ENCODE assay signal across 8 mouse cellular contexts in the genomic region with DNA sequence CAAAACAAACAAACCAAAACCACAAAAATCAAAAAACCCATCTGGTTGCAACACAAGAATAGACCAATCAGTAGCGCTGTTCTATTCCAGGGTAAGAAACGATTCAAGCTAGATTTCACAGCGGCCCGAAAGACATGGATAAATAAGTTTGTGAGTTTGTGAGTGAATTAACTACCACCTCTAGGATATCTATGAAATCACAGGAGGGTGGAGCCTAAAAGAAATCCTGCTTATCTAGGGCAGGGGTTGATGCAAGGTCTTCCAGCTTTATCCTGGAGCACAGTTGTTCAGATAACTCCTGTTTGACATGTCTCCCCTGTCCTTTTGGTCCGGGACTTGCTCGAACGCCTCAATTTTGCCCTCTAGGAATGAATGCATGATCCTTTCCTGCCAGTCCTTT. TPM values are rescaled to one million over a fixed set of nuclear protein-coding genes. Genes with fewer than 3 reads are reported as not detected.
A peak's percentile ranks its signal among the peaks of the same experiment; 100 is the strongest.
DNase-seq lines count a peak whose midpoint lies in the region; ATAC-seq and TF ChIP-seq lines count a peak whose summit lies in the region.

No protein-coding gene starts in this region.

- intact Hi-C loops in heart, postnatal 25 days (cut with DNase I), result no loop called here

- H3K27me3 ChIP-seq in heart, embryonic 16.5 days (ENCODE audit: control insufficient read depth, insufficient read depth, low read length), result no peaks in the 10 kb centered on the region
- no peaks in the 10 kb centered on the region for H3K27me3 ChIP-seq in hindbrain, embryonic 12.5 days
- H3K27me3 ChIP-seq in midbrain, embryonic 12.5 days, result no peaks in the 10 kb centered on the region

- peak overlapping the region; percentile 76 for H3K9ac ChIP-seq in heart, embryonic 16.5 days (ENCODE audit: low read length)
- H3K9ac ChIP-seq in hindbrain, embryonic 12.5 days, result peak overlapping the region; percentile 72
- H3K9ac ChIP-seq in midbrain, embryonic 12.5 days (replicated peaks), result peak overlapping the region; percentile 62

- ATAC-seq in heart, embryonic 16.5 days (replicated peaks; ENCODE audit: extremely low read depth, insufficient read depth, low FRiP score), result no peak
- ATAC-seq in hindbrain, embryonic 12.5 days (ENCODE audit: low FRiP score), result no peak
- no peak for ATAC-seq in midbrain, embryonic 12.5 days (ENCODE audit: low FRiP score, low read depth)

- H3K36me3 ChIP-seq in heart, embryonic 16.5 days (ENCODE audit: control insufficient read depth, insufficient read depth), result no peaks in the 10 kb centered on the region
- H3K36me3 ChIP-seq in hindbrain, embryonic 12.5 days, result no peaks in the 10 kb centered on the region; the same call in 1 of the 2 replicates
- H3K36me3 ChIP-seq in midbrain, embryonic 12.5 days, result no peaks in the 10 kb centered on the region

- H3K27ac ChIP-seq in heart, embryonic 16.5 days (ENCODE audit: low read length), result no peak overlapping the region
- H3K27ac ChIP-seq in bone marrow, adult 2 months (ENCODE audit: control insufficient read depth, insufficient read depth, low read depth, low read length, poor library complexity), result no peak overlapping the region
- peak overlapping the region; percentile 84 for H3K27ac ChIP-seq in hindbrain, embryonic 12.5 days
- peak overlapping the region; percentile 81 for H3K27ac ChIP-seq in midbrain, embryonic 12.5 days (replicated peaks)

- peak overlapping the region; percentile 76 for H3K4me3 ChIP-seq in heart, embryonic 16.5 days (ENCODE audit: low read length)
- peak overlapping the region; percentile 89 for H3K4me3 ChIP-seq in bone marrow, adult 2 months (replicated peaks; ENCODE audit: control insufficient read depth, low read depth, low read length)
- peak overlapping the region; percentile 66 for H3K4me3 ChIP-seq in hindbrain, embryonic 12.5 days
- peak overlapping the region; percentile 71 for H3K4me3 ChIP-seq in midbrain, embryonic 12.5 days

- H3K4me2 ChIP-seq in heart, embryonic 16.5 days (ENCODE audit: low read depth, low read length), result peak overlapping the region; percentile 84
- H3K4me2 ChIP-seq in hindbrain, embryonic 12.5 days (replicated peaks), result peak overlapping the region; percentile 83
- peak overlapping the region; percentile 93 for H3K4me2 ChIP-seq in midbrain, embryonic 12.5 days (replicated peaks)

- TF ChIP-seq POLR2A in bone marrow, adult 2 months (IDR thresholded peaks at IDR 0.05; ENCODE audit: borderline replicate concordance, control insufficient read depth, low read depth, low read length), result no peak

- H3K4me1 ChIP-seq in heart, embryonic 16.5 days (ENCODE audit: control insufficient read depth, insufficient read depth, low read length), result peaks cover 28% of the 10 kb centered on the region
- H3K4me1 ChIP-seq in bone marrow, adult 2 months (ENCODE audit: control insufficient read depth, insufficient read depth, low read length), result peaks cover 6% of the 10 kb centered on the region
- peaks cover 25% of the 10 kb centered on the region for H3K4me1 ChIP-seq in hindbrain, embryonic 12.5 days
- peaks cover 22% of the 10 kb centered on the region for H3K4me1 ChIP-seq in midbrain, embryonic 12.5 days

- no peaks in the 10 kb centered on the region for H3K9me3 ChIP-seq in heart, embryonic 16.5 days (replicated peaks; ENCODE audit: control insufficient read depth, low read length)
- H3K9me3 ChIP-seq in hindbrain, embryonic 12.5 days (replicated peaks), result no peaks in the 10 kb centered on the region
- no peaks in the 10 kb centered on the region for H3K9me3 ChIP-seq in midbrain, embryonic 12.5 days

- no peak for DNase-seq in heart, postnatal 25 days (ENCODE audit: low spot score)
- DNase-seq in left cerebral cortex, adult 18-20 months (ENCODE audit: low spot score in 2 of 2), result no peak
- DNase-seq in frontal cortex, adult 2 months (ENCODE audit: extremely low spot score in 1 of 2, low spot score in 1 of 2), result no peak
- no peak for DNase-seq in adrenal gland, postnatal 36 days

- TF ChIP-seq CTCF in bone marrow, adult 2 months (IDR thresholded peaks at IDR 0.05; ENCODE audit: control insufficient read depth, insufficient read depth, low read length), result no peak

- WGBS in heart, embryonic 16.5 days, result 27% methylated on average over 7 of the region's 7 CpGs
- WGBS in bone marrow, adult 2 months, result 24% methylated on average over 7 of the region's 7 CpGs
- WGBS in hindbrain, embryonic 12.5 days, result 29% methylated on average over 7 of the region's 7 CpGs
- 29% methylated on average over 7 of the region's 7 CpGs for WGBS in midbrain, embryonic 12.5 days

RNA-seq across cellular contexts. Expression of gene Scamp2, which starts 0.5 kb away (rescaled TPM):
- polyA plus RNA-seq in heart, embryonic 16.5 days (2015; fragmentation: Nextera tagmentation; extraction: Ambion mirVana), result 52.3 and 53.4 TPM in 2 replicates
- 10 to 100 TPM; 24.6 to 24.8 TPM for total RNA-seq in heart, postnatal 25 days (2021)
- 21.3 and 46.4 TPM in 2 replicates for polyA plus RNA-seq in bone marrow, adult 2 months (2011; ENCODE audit: insufficient read depth, insufficient read length, low replicate concordance, missing spikeins)
- polyA plus RNA-seq in hindbrain, embryonic 12.5 days (2016; fragmentation: Nextera tagmentation; extraction: Ambion mirVana), result 61.9 and 63.3 TPM in 2 replicates
- polyA plus RNA-seq in midbrain, embryonic 12.5 days (2016; fragmentation: Nextera tagmentation; extraction: Ambion mirVana), result 57.6 and 62.6 TPM in 2 replicates
- 10 to 100 TPM; 20.9 to 23.1 TPM for total RNA-seq in left cerebral cortex, adult 18-20 months (2021)
- 47.8 and 49.7 TPM in 2 replicates for polyA plus RNA-seq in frontal cortex, adult 2 months (2012; rRNA removed)
- 10 to 100 TPM; 56.4 to 56.9 TPM for total RNA-seq in adrenal gland, postnatal 36 days (2021)

RNA-seq across cellular contexts. Expression of gene Mpi, which starts 7.7 kb away (rescaled TPM):
- 89.8 and 95.6 TPM in 2 replicates for polyA plus RNA-seq in heart, embryonic 16.5 days (2015; fragmentation: Nextera tagmentation; extraction: Ambion mirVana)
- 100 to 1,000 TPM; 160 to 162 TPM for total RNA-seq in heart, postnatal 25 days (2021)
- 11.7 and 17.8 TPM in 2 replicates for polyA plus RNA-seq in bone marrow, adult 2 months (2011; ENCODE audit: insufficient read depth, insufficient read length, low replicate concordance, missing spikeins)
- 59.2 and 61.4 TPM in 2 replicates for polyA plus RNA-seq in hindbrain, embryonic 12.5 days (2016; fragmentation: Nextera tagmentation; extraction: Ambion mirVana)
- polyA plus RNA-seq in midbrain, embryonic 12.5 days (2016; fragmentation: Nextera tagmentation; extraction: Ambion mirVana), result 65.7 and 67.3 TPM in 2 replicates
- 10 to 100 TPM; 66.0 to 69.4 TPM for total RNA-seq in left cerebral cortex, adult 18-20 months (2021)
- polyA plus RNA-seq in frontal cortex, adult 2 months (2012; rRNA removed), result 86.3 and 86.4 TPM in 2 replicates
- 10 to 100 TPM; 37.0 to 39.6 TPM for total RNA-seq in adrenal gland, postnatal 36 days (2021)

RNA-seq across cellular contexts. Expression of gene Fam219b, which starts 22.9 kb away (rescaled TPM):
- 12.7 and 13.4 TPM in 2 replicates for polyA plus RNA-seq in heart, embryonic 16.5 days (2015; fragmentation: Nextera tagmentation; extraction: Ambion mirVana)
- 1 to 10 TPM; 6.7 to 9.3 TPM for total RNA-seq in heart, postnatal 25 days (2021)
- 8.4 and 10.3 TPM in 2 replicates for polyA plus RNA-seq in bone marrow, adult 2 months (2011; ENCODE audit: insufficient read depth, insufficient read length, low replicate concordance, missing spikeins)
- polyA plus RNA-seq in hindbrain, embryonic 12.5 days (2016; fragmentation: Nextera tagmentation; extraction: Ambion mirVana), result 20.0 and 21.0 TPM in 2 replicates
- polyA plus RNA-seq in midbrain, embryonic 12.5 days (2016; fragmentation: Nextera tagmentation; extraction: Ambion mirVana), result 21.0 TPM in 2 replicates
- total RNA-seq in left cerebral cortex, adult 18-20 months (2021), result 10 to 100 TPM; 17.6 to 25.6 TPM
- 10.9 and 14.5 TPM in 2 replicates for polyA plus RNA-seq in frontal cortex, adult 2 months (2012; rRNA removed)
- 10 to 100 TPM; 25.2 to 26.3 TPM for total RNA-seq in adrenal gland, postnatal 36 days (2021)

RNA-seq across cellular contexts. Expression of gene Ulk3, which starts 29.0 kb away (rescaled TPM):
- 17.9 and 20.1 TPM in 2 replicates for polyA plus RNA-seq in heart, embryonic 16.5 days (2015; fragmentation: Nextera tagmentation; extraction: Ambion mirVana)
- total RNA-seq in heart, postnatal 25 days (2021), result 1 to 10 TPM; 6.8 to 8.9 TPM
- 17.8 and 35.6 TPM in 2 replicates for polyA plus RNA-seq in bone marrow, adult 2 months (2011; ENCODE audit: insufficient read depth, insufficient read length, low replicate concordance, missing spikeins)
- polyA plus RNA-seq in hindbrain, embryonic 12.5 days (2016; fragmentation: Nextera tagmentation; extraction: Ambion mirVana), result 20.0 and 20.1 TPM in 2 replicates
- polyA plus RNA-seq in midbrain, embryonic 12.5 days (2016; fragmentation: Nextera tagmentation; extraction: Ambion mirVana), result 21.6 and 22.9 TPM in 2 replicates
- total RNA-seq in left cerebral cortex, adult 18-20 months (2021), result 10 to 100 TPM; 28.9 to 33.5 TPM
- polyA plus RNA-seq in frontal cortex, adult 2 months (2012; rRNA removed), result 45.3 and 53.0 TPM in 2 replicates
- 10 to 100 TPM; 12.6 to 14.3 TPM for total RNA-seq in adrenal gland, postnatal 36 days (2021)

RNA-seq across cellular contexts. Expression of gene Cox5a, which starts 39.2 kb away (rescaled TPM):
- 1,790 and 1,803 TPM in 2 replicates for polyA plus RNA-seq in heart, embryonic 16.5 days (2015; fragmentation: Nextera tagmentation; extraction: Ambion mirVana)
- 1,000 to 10,000 TPM; 2,545 to 2,748 TPM for total RNA-seq in heart, postnatal 25 days (2021)
- 158 and 215 TPM in 2 replicates for polyA plus RNA-seq in bone marrow, adult 2 months (2011; ENCODE audit: insufficient read depth, insufficient read length, low replicate concordance, missing spikeins)
- polyA plus RNA-seq in hindbrain, embryonic 12.5 days (2016; fragmentation: Nextera tagmentation; extraction: Ambion mirVana), result 655 and 680 TPM in 2 replicates
- 705 and 706 TPM in 2 replicates for polyA plus RNA-seq in midbrain, embryonic 12.5 days (2016; fragmentation: Nextera tagmentation; extraction: Ambion mirVana)
- total RNA-seq in left cerebral cortex, adult 18-20 months (2021), result 100 to 1,000 TPM; 410 to 481 TPM
- polyA plus RNA-seq in frontal cortex, adult 2 months (2012; rRNA removed), result 416 and 459 TPM in 2 replicates
- 100 to 1,000 TPM; 547 to 578 TPM for total RNA-seq in adrenal gland, postnatal 36 days (2021)

Comparison
In these comparisons a context has a peak if more than half of its experiments do, and no peak if none do; other contexts are left out.
1. H3K27ac ChIP-seq: peak in hindbrain, embryonic 12.5 days (single experiment) and midbrain, embryonic 12.5 days (single experiment); none in heart, embryonic 16.5 days (single experiment) and bone marrow, adult 2 months (single experiment).
2. Peak in every context shown above with its lines, with median percentiles within 50 percentile points of each other: H3K4me2 ChIP-seq, H3K4me3 ChIP-seq and H3K9ac ChIP-seq.